Mouse (Mus musculus) liver, postnatal 0 days (tissue): ENCODE data around the gene Polk. TPM values are rescaled to one million over a fixed set of nuclear protein-coding genes. Genes with fewer than 3 reads are reported as not detected.

ENCODE experiments used
- ATAC-seq: fragments of 200-750 bp; cut with Nextera tagmentation; 2 replicates; pipeline ENCODE4 v1.8.0; 2017; ENCODE audit warnings: mild to moderate bottlenecking, moderate library complexity
- DNase-seq: peaks from one replicate; pipeline ENCODE4 v3.0.0-alpha.2; 2016
- H3K27ac ChIP-seq: fragments of 300-500 bp; sonication (generic); 2 replicates; pipeline ENCODE4 v1.5.1; 2014; ENCODE audit warnings: antibody characterized with exemption, moderate library complexity, mild to moderate bottlenecking, low read depth
- H3K27me3 ChIP-seq: fragments of 300-500 bp; sonication (generic); 2 replicates; pipeline ENCODE4 v1.6.1; 2014; ENCODE audit warnings: low read length, control low read depth, mixed read lengths; ENCODE audit not compliant: insufficient read depth
- H3K36me3 ChIP-seq: fragments of 300-500 bp; sonication (generic); replicated peaks from 2 replicates; pipeline ENCODE4 v1.6.1; 2014; ENCODE audit warnings: mild to moderate bottlenecking, control low read depth, low read length, moderate library complexity, mixed read lengths; ENCODE audit not compliant: insufficient read depth
- H3K4me1 ChIP-seq: fragments of 300-500 bp; sonication (generic); 2 replicates; pipeline ENCODE4 v1.6.1; 2014; ENCODE audit warnings: antibody characterized with exemption, mild to moderate bottlenecking, control low read depth; ENCODE audit not compliant: insufficient read depth
- H3K4me2 ChIP-seq: fragments of 300-500 bp; sonication (generic); 2 replicates; pipeline ENCODE4 v1.6.1; 2014; ENCODE audit warnings: low read depth, mild to moderate bottlenecking, low read length, moderate library complexity, mixed read lengths
- H3K4me3 ChIP-seq: fragments of 300-500 bp; sonication (generic); 2 replicates; pipeline ENCODE4 v1.5.1; 2014; ENCODE audit warnings: low read depth, low read length
- H3K9ac ChIP-seq: fragments of 300-500 bp; sonication (generic); replicated peaks from 2 replicates; pipeline ENCODE4 v1.6.1; 2014; ENCODE audit warnings: mild to moderate bottlenecking, moderate library complexity
- H3K9me3 ChIP-seq: fragments of 300-500 bp; sonication (generic); 2 replicates; pipeline ENCODE4 v1.6.1; 2016; ENCODE audit warnings: mild to moderate bottlenecking, control low read depth, low read length, mixed read lengths
- CTCF ChIP-seq: sonication (generic); IDR thresholded peaks from 2 replicates; pipeline ENCODE4 v1.5.1; 2016; ENCODE audit warnings: antibody characterized with exemption, low read depth
- EP300 ChIP-seq: IDR thresholded peaks from 2 replicates; pipeline ENCODE4 v1.6.1; 2016; ENCODE audit warnings: antibody characterized with exemption, low read depth, mild to moderate bottlenecking
- WGBS: fragments of 180-500 bp; shearing (Covaris S2); extraction: QIAGEN DNeasy Blood & Tissue Kit; methylation state at CpG from one replicate; pipeline ENCODE4 v1.1.7; 2014; ENCODE audit not compliant: insufficient replicate concordance; 5-methylcytosine and 5-hydroxymethylcytosine counted together
- polyA plus RNA-seq: library from polyadenylated mRNA; unstranded; fragments of >200 nt; fragmentation: Nextera tagmentation; extraction: Ambion mirVana; gene quantifications from 2 replicates; pipeline ENCODE4 v1.2.1, GENCODE M21; 2015

The Polk gene
- polyA plus RNA-seq, 1 experiment from 2014 or later: 1.3 TPM

DNA sequence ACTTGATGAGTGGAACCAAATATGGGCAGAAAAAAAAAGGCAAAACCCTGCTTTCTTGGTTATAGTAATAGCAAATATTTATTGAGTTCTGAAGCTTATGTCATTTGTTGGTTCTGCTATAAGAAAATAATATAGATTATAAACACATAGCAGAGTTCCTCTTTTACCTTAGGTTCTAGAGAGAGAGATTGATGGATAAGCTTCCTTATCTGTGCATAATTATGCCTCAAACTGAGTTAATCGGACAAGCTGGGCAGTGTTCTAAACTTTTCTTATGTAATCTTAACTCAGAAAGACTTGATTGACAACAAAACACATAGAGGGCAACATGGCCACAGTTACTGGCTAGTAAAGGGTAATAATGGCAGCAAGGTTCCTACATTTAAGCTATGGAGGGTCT is 4.9 kb upstream of the Polk start:
- H3K9me3 ChIP-seq: no peaks in the 10 kb centered on the region
- H3K4me2 ChIP-seq: no peak overlapping the region
- no peak overlapping the region for H3K9ac ChIP-seq
- WGBS: 40% methylated on average over 1 of the region's 1 CpGs
- ATAC-seq (no peak), DNase-seq (no peak)
- peaks cover 3% of the 10 kb centered on the region for H3K36me3 ChIP-seq
- H3K27ac ChIP-seq: no peak overlapping the region
- H3K27me3 ChIP-seq: no peaks in the 10 kb centered on the region
- no peak for TF ChIP-seq CTCF
- TF ChIP-seq EP300: no peak
- H3K4me1 ChIP-seq: peaks cover 6% of the 10 kb centered on the region; the same call in 1 of the 2 replicates
- H3K4me3 ChIP-seq: no peak overlapping the region

DNA sequence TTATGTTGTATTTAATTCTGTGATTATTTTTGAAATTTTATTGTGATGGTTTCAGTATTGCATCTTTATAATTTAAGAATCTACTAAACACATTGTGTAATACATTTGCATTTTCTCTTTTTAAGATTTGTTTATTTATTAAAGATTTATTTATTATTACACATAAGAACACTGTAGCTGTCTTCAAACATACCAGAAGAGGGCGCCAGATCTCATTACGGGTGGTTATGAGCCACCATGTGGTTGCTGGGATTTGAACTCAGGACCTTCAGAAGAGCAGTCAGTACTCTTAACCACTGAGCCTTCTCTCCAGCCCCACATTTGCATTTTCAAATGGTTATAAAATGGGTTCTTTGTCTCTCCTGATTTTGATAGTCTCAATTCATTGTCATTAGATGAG is 2.1 kb upstream of the Polk start:
- Histone ChIP-seq H3K4me2 (peak overlapping the region; percentile 86), H3K27ac (no peak overlapping the region), H3K4me1 (peaks cover 11% of the 10 kb centered on the region), H3K9me3 (no peaks in the 10 kb centered on the region), H3K27me3 (no peaks in the 10 kb centered on the region), H3K4me3 (peak overlapping the region; percentile 100; the same call in 1 of the 2 replicates), H3K9ac (no peak overlapping the region), H3K36me3 (0 out of 2 replicates have a peak, but pooled peaks cover 3% of the 10 kb centered on the region)
- ATAC-seq: no peak
- TF ChIP-seq CTCF (peak; percentile 59), EP300 (no peak)
- no peak for DNase-seq
- WGBS: 76% methylated on average over 2 of the region's 2 CpGs

DNA sequence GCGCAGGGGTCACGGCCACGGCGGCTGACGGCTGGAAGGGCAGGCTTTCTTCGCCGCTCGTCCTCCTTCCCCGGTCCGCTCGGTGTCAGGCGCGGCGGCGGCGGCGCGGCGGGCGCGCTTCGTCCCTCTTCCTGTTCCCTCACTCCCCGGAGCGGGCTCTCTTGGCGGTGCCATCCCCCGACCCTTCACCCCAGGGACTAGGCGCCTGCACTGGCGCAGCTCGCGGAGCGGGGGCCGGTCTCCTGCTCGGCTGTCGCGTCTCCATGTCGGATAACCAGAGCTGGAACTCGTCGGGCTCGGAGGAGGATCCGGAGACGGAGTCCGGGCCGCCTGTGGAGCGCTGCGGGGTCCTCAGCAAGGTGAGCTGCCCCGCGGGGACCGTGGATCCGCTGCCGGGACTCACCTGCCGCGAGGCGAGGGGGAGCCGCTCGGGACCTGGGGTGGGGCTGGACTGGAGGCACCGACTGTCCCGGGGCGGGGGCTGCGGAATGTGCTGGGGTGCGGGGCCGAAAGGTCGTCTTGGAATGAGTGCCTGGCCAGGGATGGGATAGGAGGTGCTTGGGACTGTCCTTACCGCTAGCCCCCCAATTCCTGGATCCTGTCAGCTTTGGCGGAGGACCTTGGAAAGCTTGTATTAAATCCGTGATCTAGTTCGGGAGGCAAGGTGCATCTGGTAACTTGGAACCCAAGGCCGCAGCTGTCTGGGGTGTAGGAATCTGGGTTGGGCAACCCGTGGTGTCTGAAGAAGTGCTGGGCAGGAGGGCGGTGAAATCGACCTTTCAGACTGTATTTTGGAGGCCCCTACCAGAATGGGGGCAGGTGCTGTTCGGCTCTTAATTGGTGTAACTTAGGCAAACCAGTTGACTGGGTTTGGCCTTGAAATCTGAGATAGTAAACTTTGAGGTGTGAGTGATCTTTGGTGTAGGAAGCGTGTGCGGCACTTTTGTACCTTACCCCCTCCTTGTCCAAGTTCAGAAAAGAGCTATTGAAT is 817 bp upstream of the Polk start:
- under 1% methylated on average over 53 of the region's 73 CpGs for WGBS
- H3K36me3 ChIP-seq: no peaks in the 10 kb centered on the region

DNA sequence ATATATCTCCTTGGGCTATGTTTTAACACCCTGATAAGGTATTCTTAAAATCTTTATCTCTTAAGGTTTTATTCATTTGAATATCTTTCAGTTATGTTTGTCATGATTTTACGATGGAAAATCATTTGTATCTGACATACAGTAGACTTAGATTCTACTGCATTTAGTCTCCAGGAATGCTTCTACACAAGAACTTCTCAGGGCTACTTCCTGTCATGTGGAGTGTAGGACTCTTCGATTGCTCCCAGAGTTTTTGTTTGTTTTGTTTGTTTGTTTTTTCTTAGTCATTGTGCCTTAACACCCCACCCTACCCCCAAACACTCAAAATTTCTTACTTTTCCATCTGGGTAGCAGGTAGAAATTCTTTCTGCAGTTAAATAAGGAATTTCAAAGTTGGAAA is 998 bp downstream of the Polk start:
- DNase-seq (no peak), ATAC-seq (no peak)
- Histone ChIP-seq H3K4me3 (peak overlapping the region; percentile 100), H3K27ac (0 out of 2 replicates have a peak overlapping the region, but pooled peaks have one; percentile 41), H3K4me1 (peaks cover 8% of the 10 kb centered on the region), H3K27me3 (no peaks in the 10 kb centered on the region), H3K9ac (peak overlapping the region; percentile 98; the same call in 1 of the 2 replicates), H3K36me3 (no peaks in the 10 kb centered on the region), H3K9me3 (no peaks in the 10 kb centered on the region), H3K4me2 (peak overlapping the region; percentile 68)
- TF ChIP-seq EP300: no peak
- no peak for TF ChIP-seq CTCF
- 16% methylated on average over 2 of the region's 2 CpGs for WGBS

More for the DNA sequence above, 817 bp upstream of the Polk start:
- no peaks in the 10 kb centered on the region for H3K27me3 ChIP-seq
- H3K9ac ChIP-seq: peak overlapping the region; percentile 98
- DNase-seq (peak; percentile 76), ATAC-seq (peak; percentile 56)
- TF ChIP-seq CTCF (no peak), EP300 (no peak)
- peak overlapping the region; percentile 98 for H3K27ac ChIP-seq
- H3K4me3 ChIP-seq: peak overlapping the region; percentile 100
- H3K4me2 ChIP-seq: peak overlapping the region; percentile 86
- H3K9me3 ChIP-seq: no peaks in the 10 kb centered on the region
- peaks cover 11% of the 10 kb centered on the region for H3K4me1 ChIP-seq

DNA sequence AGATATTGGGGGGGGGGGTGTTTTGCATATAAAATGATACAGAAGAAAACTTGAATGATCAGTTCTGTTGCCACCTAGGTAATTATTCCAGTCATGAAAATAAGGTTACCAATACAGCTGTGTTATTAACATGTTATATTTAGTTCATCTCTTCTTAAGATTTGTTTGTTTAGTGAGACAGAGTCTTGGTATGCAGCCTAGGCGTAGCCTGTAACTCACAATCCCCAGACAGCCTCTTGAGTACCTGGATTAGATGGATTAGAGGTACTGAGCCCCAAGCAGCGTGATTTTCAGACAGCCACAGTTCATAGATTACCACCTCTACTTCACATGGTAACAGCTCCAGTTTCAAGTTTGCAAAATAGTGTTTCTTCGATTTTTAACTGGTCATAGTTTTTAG is 4.3 kb downstream of the Polk start:
- ATAC-seq (no peak), DNase-seq (no peak)
- Histone ChIP-seq H3K9ac (no peak overlapping the region), H3K4me1 (peaks cover 5% of the 10 kb centered on the region; the same call in 1 of the 2 replicates), H3K27me3 (no peaks in the 10 kb centered on the region), H3K27ac (no peak overlapping the region), H3K36me3 (no peaks in the 10 kb centered on the region), H3K4me3 (no peak overlapping the region), H3K9me3 (no peaks in the 10 kb centered on the region), H3K4me2 (no peak overlapping the region)
- WGBS: 81% methylated on average over 3 of the region's 3 CpGs
- no peak for TF ChIP-seq CTCF
- TF ChIP-seq EP300: no peak

DNA sequence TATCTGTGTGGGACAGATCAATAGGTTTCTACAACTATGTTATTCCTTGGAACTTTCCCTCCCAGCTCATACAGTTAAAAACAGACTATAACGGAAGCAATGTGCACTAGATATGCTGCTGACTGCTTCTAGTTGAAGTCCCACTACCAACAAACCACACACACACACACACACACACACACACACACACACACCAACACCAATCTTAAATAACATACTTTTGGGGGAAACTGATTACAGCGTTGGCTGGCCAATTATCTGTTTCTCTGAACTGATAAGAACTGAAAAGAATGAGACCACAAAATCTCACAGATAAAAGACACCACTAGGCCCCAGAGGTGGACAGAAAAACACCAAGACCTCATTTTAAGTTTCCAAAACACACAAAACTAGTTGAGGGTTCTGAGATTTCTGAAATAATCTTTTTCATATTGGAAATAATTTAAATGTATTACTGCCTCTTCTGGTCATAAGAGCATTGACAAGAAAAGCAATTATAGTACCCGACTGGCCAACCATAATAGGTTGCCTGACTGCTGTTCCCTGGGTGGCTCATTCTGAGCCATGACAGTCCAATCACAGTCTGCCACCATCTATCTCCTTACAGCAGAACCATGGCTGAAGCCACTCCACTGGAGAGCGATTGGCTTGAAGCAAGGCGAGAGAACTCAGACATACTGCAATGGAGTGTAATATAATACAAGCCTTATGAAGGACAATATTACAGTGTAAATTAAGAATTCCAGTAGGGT is 5.4 kb downstream of the Polk start:
- Histone ChIP-seq H3K9me3 (no peaks in the 10 kb centered on the region), H3K36me3 (no peaks in the 10 kb centered on the region), H3K4me3 (no peak overlapping the region), H3K27ac (no peak overlapping the region), H3K4me1 (peaks cover 5% of the 10 kb centered on the region; the same call in 1 of the 2 replicates), H3K27me3 (no peaks in the 10 kb centered on the region), H3K9ac (no peak overlapping the region), H3K4me2 (no peak overlapping the region)
- 62% methylated on average over 5 of the region's 5 CpGs for WGBS
- TF ChIP-seq CTCF (no peak), EP300 (no peak)
- no peak for ATAC-seq
- DNase-seq: no peak
